Mouse (Mus musculus): ENCODE data around the gene Kcne1.

Kcne1 gene

GRCm38 (mm10) chr16:92305519-92305918 lies 53.7 kb downstream of the Kcne1 start:
- peak; percentile 18 for DNase-seq (ENCODE audit: low read depth)

GRCm38 (mm10) chr16:92302506-92302905 lies 56.8 kb downstream of the Kcne1 start:
- no peak for DNase-seq (ENCODE audit: low read depth)

- DNase-seq (ENCODE audit: low read depth), result peak; percentile 21
Observed at GRCm38 (mm10) chr16:92301989-92302388, 57.3 kb downstream of the Kcne1 start.

- DNase-seq (ENCODE audit: low read depth), result peak; percentile 36
Observed at GRCm38 (mm10) chr16:92301412-92301806, 57.9 kb downstream of the Kcne1 start.

- DNase-seq (ENCODE audit: low read depth), result peak; percentile 97
Observed at GRCm38 (mm10) chr16:92300649-92301411, 58.4 kb downstream of the Kcne1 start, which contains the start of gene Smim11. Smim11 (plus strand) TSS chr16:92301286.
